Mouse (Mus musculus) liver, adult 2 months (tissue): ENCODE measurements around the gene Themis2. TPM values are rescaled to one million over a fixed set of nuclear protein-coding genes. Genes with fewer than 3 reads are reported as not detected.
"Not testable (repeated sequence)": the region's sequence is repeated elsewhere in the genome, so short reads cannot be mapped to it uniquely, and the experiment has no call there.

ENCODE experiments used
- DNase-seq: peaks from one replicate; pipeline ENCODE4 v3.0.0-alpha.2; 2011; ENCODE audit warnings: low read depth, low spot score; ENCODE audit errors: extremely low read depth
- H3K27ac ChIP-seq: fragments of 200-500 bp; replicated peaks from 2 replicates; pipeline ENCODE4 v1.5.1; 2012; ENCODE audit warnings: low read depth, mild to moderate bottlenecking, control low read depth, inconsistent platforms, low read length; ENCODE audit not compliant: insufficient read depth
- H3K27me3 ChIP-seq: fragments of 200-500 bp; 2 replicates; pipeline ENCODE4 v1.6.1; 2012; ENCODE audit warnings: mild to moderate bottlenecking, moderate library complexity, low read length, inconsistent platforms; ENCODE audit not compliant: control insufficient read depth, insufficient read depth
- H3K36me3 ChIP-seq: fragments of 200-500 bp; 2 replicates; pipeline ENCODE4 v1.6.1; 2012; ENCODE audit warnings: low read length, inconsistent platforms; ENCODE audit not compliant: control insufficient read depth, insufficient read depth
- H3K4me1 ChIP-seq: fragments of 200-500 bp; 2 replicates; pipeline ENCODE4 v1.6.1; 2011; ENCODE audit warnings: low read length; ENCODE audit not compliant: control insufficient read depth, insufficient read depth
- H3K4me3 ChIP-seq: fragments of 200-500 bp; 2 replicates; pipeline ENCODE4 v1.5.1; 2011; ENCODE audit warnings: low read depth, mild to moderate bottlenecking, control low read depth, low read length, moderate library complexity; ENCODE audit not compliant: insufficient read depth
- H3K79me2 ChIP-seq: fragments of 200-500 bp; 2 replicates; pipeline ENCODE4 v1.6.1; 2012; ENCODE audit warnings: inconsistent platforms, mild to moderate bottlenecking, low read length, moderate library complexity; ENCODE audit not compliant: control insufficient read depth, insufficient read depth
- H3K9ac ChIP-seq: fragments of 200-500 bp; 2 replicates; pipeline ENCODE4 v1.6.1; 2012; ENCODE audit warnings: low read depth, mild to moderate bottlenecking, control low read depth, inconsistent platforms, low read length
- CTCF ChIP-seq: fragments of 200-500 bp; IDR thresholded peaks from 2 replicates; pipeline ENCODE4 v1.5.1; 2011; ENCODE audit warnings: low read depth, low read length, control low read depth
- POLR2A ChIP-seq: fragments of 200-500 bp; IDR thresholded peaks from 2 replicates; pipeline ENCODE4 v1.6.1; 2011; ENCODE audit warnings: low read length, control low read depth; ENCODE audit not compliant: insufficient read depth; ENCODE audit errors: extremely low read depth
- WGBS: fragments of 180-500 bp; shearing (Covaris S2); methylation state at CpG from one replicate; pipeline ENCODE4 v1.1.7; 2018; 5-methylcytosine and 5-hydroxymethylcytosine counted together
- polyA plus RNA-seq: library from polyadenylated mRNA; depleted of rRNA; stranded (reverse); fragments of >200 nt; gene quantifications from 2 replicates; pipeline ENCODE4 v1.2.3, GENCODE M21; 2012
- total RNA-seq: library from RNA; depleted of rRNA; stranded (reverse); fragments of >200 nt; gene quantifications from 2 replicates; pipeline ENCODE4 v1.2.3, GENCODE M21; 2014

The Themis2 gene
- total and polyA plus RNA-seq, 2 experiments = 2.5 to 3.1 TPM

DNA sequence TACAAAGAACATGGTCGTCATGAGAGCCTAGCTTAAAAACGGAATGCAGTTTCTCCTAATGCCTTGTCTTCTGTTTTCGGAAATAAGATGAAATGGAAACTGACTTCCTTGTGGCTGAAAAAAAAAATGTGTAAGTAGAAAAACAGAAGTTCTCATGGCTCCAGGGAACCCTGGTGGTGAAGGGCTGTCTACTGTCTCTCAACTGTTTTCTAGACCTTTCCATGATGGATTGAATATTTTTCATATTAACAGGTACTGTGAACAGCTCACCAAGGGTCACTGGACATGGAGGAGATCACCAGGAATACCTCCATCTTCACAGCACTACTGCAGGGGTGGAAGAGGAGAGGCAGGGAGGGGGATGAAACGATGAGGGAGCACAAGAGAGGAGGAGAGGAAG is 1.8 kb upstream of the Themis2 start:
- peaks cover 4% of the 10 kb centered on the region; the same call in 1 of the 2 replicates for H3K27me3 ChIP-seq
- H3K27ac ChIP-seq = no peak overlapping the region; the same call in 1 of the 2 replicates
- no peaks in the 10 kb centered on the region for H3K36me3 ChIP-seq
- no peak for TF ChIP-seq CTCF
- TF ChIP-seq POLR2A = no peak
- no peaks in the 10 kb centered on the region for H3K4me1 ChIP-seq
- no peak overlapping the region for H3K4me3 ChIP-seq
- no peak overlapping the region for H3K9ac ChIP-seq
- DNase-seq = no peak
- WGBS = 70% methylated on average over 4 of the region's 4 CpGs
- no peaks in the 10 kb centered on the region for H3K79me2 ChIP-seq

DNA sequence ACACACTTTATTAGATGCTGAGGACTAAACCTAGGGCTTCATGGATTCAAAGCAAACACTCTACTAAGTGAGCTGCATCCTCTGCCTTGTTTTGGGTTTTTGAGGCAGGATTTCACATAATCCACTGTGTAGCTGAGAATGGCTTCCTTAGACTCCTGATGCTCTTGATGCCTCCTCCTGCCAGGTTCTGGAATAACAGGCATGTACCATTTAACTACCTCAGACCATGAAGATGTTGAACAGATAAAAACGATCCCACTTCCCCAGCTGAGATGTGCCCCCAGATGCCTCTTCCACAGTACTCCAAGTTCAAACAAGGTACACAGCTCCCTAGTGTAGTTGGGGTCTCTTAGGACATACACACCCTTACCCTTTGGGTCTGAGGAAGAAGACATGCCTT is 1.3 kb upstream of the Themis2 start:
- no peak overlapping the region for H3K4me3 ChIP-seq
- DNase-seq = no peak
- H3K79me2 ChIP-seq = no peaks in the 10 kb centered on the region
- WGBS = 71% methylated on average over 1 of the region's 1 CpGs
- no peaks in the 10 kb centered on the region for H3K4me1 ChIP-seq
- no peaks in the 10 kb centered on the region for H3K36me3 ChIP-seq
- H3K27ac ChIP-seq = no peak overlapping the region
- H3K9ac ChIP-seq = no peak overlapping the region
- TF ChIP-seq CTCF (no peak), POLR2A (no peak)
- peaks cover 4% of the 10 kb centered on the region; the same call in 1 of the 2 replicates for H3K27me3 ChIP-seq

DNA sequence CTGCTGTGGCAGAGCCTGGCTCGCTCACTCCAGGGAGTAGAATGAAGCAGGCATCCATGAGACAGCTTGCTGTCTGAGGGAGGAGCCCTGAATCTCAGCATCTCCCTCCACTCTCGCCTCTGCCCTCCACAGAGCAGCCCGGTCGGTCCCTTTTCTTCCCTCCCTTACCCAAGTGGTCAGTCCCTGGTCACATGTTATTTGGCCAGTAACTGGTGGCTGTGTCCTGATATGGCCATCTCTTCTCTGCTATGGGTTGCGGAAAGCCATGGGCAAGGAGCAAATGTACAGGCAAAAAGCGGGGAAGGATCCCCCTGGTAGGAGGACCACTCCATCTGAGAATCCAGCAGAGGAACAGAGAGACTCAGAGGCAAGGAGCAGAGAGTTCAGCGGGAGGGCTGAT is 1.0 kb downstream of the Themis2 start:
- H3K79me2 ChIP-seq = no peaks in the 10 kb centered on the region
- peak overlapping the region; percentile 43 for H3K27ac ChIP-seq
- no peak for DNase-seq
- H3K4me1 ChIP-seq = no peaks in the 10 kb centered on the region
- 80% methylated on average over 7 of the region's 7 CpGs for WGBS
- H3K4me3 ChIP-seq = peak overlapping the region; percentile 0; the same call in 1 of the 2 replicates
- H3K9ac ChIP-seq = peak overlapping the region; percentile 24; the same call in 1 of the 2 replicates
- H3K27me3 ChIP-seq = peaks cover 4% of the 10 kb centered on the region; the same call in 1 of the 2 replicates
- TF ChIP-seq CTCF = no peak
- TF ChIP-seq POLR2A = no peak
- H3K36me3 ChIP-seq = no peaks in the 10 kb centered on the region

DNA sequence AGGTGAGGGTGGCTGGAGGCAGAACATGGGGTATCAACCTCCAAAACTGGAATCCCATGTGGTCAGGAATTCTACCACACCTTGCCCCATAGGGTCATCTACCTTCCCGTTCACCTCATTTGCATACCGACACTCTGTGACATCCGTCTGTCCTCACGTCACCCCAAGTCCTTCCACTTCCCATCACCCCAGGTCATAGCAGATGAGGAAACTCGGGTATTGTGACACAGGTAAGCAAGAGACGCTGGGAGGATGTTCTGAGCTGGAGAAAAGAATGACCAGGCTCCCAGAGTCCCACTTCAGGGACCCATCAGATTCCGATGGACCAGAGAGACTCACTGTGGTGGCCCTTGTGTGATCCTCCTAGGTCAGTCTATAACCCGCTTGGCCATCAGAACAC is 1.4 kb downstream of the Themis2 start:
- Histone ChIP-seq H3K79me2 (no peaks in the 10 kb centered on the region), H3K4me3 (peak overlapping the region; percentile 38), H3K36me3 (no peaks in the 10 kb centered on the region), H3K4me1 (no peaks in the 10 kb centered on the region), H3K27me3 (peaks cover 4% of the 10 kb centered on the region; the same call in 1 of the 2 replicates), H3K9ac (peak overlapping the region; percentile 24; the same call in 1 of the 2 replicates), H3K27ac (peak overlapping the region; percentile 43)
- WGBS = 59% methylated on average over 8 of the region's 8 CpGs
- no peak for TF ChIP-seq POLR2A
- TF ChIP-seq CTCF = no peak
- DNase-seq = peak; percentile 26

DNA sequence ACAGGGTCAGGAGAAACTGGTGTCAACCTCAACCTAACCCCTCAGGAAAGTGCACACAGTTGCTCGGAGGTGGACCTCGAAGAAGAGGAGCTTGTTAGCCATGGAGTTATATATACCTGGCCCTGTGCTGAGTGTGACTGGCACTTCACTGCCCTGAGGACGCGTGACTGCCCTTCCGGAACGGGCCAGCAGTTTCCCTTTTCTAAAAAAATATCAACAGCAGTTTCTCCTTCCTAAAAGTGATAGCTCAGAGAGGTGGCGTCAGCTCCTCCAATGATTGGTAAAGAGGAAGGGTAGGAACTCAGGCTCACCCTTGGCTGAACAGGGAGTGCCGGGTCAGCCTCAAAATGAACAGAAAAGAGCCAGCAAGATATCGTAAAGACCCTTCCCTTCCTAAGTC is 2.2 kb downstream of the Themis2 start:
- TF ChIP-seq CTCF (no peak), POLR2A (no peak)
- Histone ChIP-seq H3K27me3 (peaks cover 4% of the 10 kb centered on the region; the same call in 1 of the 2 replicates), H3K9ac (no peak overlapping the region), H3K36me3 (no peaks in the 10 kb centered on the region), H3K27ac (0 out of 2 replicates have a peak overlapping the region, but pooled peaks have one; percentile 6), H3K79me2 (no peaks in the 10 kb centered on the region), H3K4me3 (no peak overlapping the region), H3K4me1 (no peaks in the 10 kb centered on the region)
- WGBS = 53% methylated on average over 9 of the region's 9 CpGs
- peak; percentile 20 for DNase-seq

DNA sequence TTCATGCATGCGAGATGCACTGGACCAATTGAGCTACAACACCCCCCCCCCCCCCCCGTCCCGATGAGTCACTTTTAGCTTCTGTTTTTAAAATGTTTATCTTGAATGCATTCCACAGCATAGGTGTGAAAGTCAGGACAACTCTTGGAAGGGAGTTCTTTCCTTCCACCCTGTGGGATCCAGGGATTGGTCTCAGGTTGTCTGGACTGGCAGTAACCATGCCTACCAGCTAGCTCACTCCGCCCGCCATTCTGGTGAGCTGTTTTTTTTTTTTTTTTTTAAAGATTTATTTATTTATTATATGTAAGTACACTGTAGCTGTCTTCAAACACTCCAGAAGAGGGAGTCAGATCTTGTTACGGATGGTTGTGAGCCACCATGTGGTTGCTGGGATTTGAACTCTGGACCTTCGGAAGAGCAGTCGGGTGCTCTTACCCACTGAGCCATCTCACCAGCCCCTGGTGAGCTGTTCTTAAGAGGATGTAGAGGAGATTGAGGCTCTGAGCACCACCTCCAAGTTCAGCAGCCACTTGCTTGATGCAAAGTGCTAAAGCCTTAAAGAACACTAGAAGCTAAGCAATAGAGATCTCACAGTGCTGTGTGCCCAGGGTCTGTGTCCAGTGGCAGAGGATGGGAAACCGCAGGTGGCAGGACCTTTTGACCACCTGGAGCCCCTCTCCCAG is 2.7 kb downstream of the Themis2 start:
- not testable (repeated sequence) for DNase-seq, H3K4me1 ChIP-seq, H3K36me3 ChIP-seq, H3K79me2 ChIP-seq, H3K9ac ChIP-seq, H3K4me3 ChIP-seq, H3K27me3 ChIP-seq
- WGBS = 89% methylated on average over 8 of the region's 9 CpGs
- 0 out of 2 replicates have a peak overlapping the region, but pooled peaks have one; percentile 6 for H3K27ac ChIP-seq
